Mouse (Mus musculus) limb, embryonic 11.5 days (tissue): ENCODE data around the gene Vps41. TPM values are rescaled to one million over a fixed set of nuclear protein-coding genes. Genes with fewer than 3 reads are reported as not detected.

Experiments used
- ATAC-seq: fragments of 200-750 bp; cut with Nextera tagmentation; 2 replicates; pipeline ENCODE4 v1.8.0; 2017; ENCODE audit warnings: low read depth; ENCODE audit not compliant: insufficient number of reproducible peaks, low FRiP score, low TSS enrichment
- DNase-seq: peaks from one replicate; pipeline ENCODE4 v3.0.0-alpha.2; 2015; ENCODE audit warnings: low spot score
- H3K27ac ChIP-seq: fragments of 300-500 bp; sonication (generic); replicated peaks from 2 replicates; pipeline ENCODE4 v1.5.1; 2014; ENCODE audit warnings: low read depth, mild to moderate bottlenecking, low read length
- H3K27me3 ChIP-seq: fragments of 300-500 bp; sonication (generic); 2 replicates; pipeline ENCODE4 v1.6.1; 2014; ENCODE audit warnings: mild to moderate bottlenecking, low read length, mixed read lengths; ENCODE audit not compliant: control insufficient read depth, insufficient read depth
- H3K36me3 ChIP-seq: fragments of 300-500 bp; sonication (generic); 2 replicates; pipeline ENCODE4 v1.6.1; 2014; ENCODE audit warnings: mild to moderate bottlenecking, low read length, moderate library complexity, mixed read lengths; ENCODE audit not compliant: control insufficient read depth, insufficient read depth
- H3K4me1 ChIP-seq: fragments of 300-500 bp; sonication (generic); 2 replicates; pipeline ENCODE4 v1.6.1; 2014; ENCODE audit warnings: low read length, mixed read lengths; ENCODE audit not compliant: control insufficient read depth, insufficient read depth
- H3K4me2 ChIP-seq: fragments of 300-500 bp; sonication (generic); 2 replicates; pipeline ENCODE4 v1.6.1; 2014; ENCODE audit warnings: low read depth, mild to moderate bottlenecking, moderate library complexity; ENCODE audit not compliant: severe bottlenecking
- H3K4me3 ChIP-seq: fragments of 300-500 bp; sonication (generic); 2 replicates; pipeline ENCODE4 v1.5.1; 2014; ENCODE audit warnings: low read depth, low read length
- H3K9ac ChIP-seq: fragments of 300-500 bp; sonication (generic); 2 replicates; pipeline ENCODE4 v1.6.1; 2014; ENCODE audit warnings: mild to moderate bottlenecking, low read length
- H3K9me3 ChIP-seq: fragments of 300-500 bp; sonication (generic); 2 replicates; pipeline ENCODE4 v1.6.1; 2016; ENCODE audit warnings: low read length; ENCODE audit not compliant: control insufficient read depth
- WGBS: fragments of 180-500 bp; shearing (Covaris S2); extraction: QIAGEN DNeasy Blood & Tissue Kit; methylation state at CpG from one replicate; pipeline ENCODE4 v1.1.7; 2014; 5-methylcytosine and 5-hydroxymethylcytosine counted together
- polyA plus RNA-seq: library from polyadenylated mRNA; unstranded; fragments of >200 nt; fragmentation: Nextera tagmentation; extraction: Ambion mirVana; gene quantifications from 2 replicates; pipeline ENCODE4 v1.2.1, GENCODE M21; 2014

Vps41 gene
- 70.0 and 70.4 TPM in 2 replicates for polyA plus RNA-seq

DNA sequence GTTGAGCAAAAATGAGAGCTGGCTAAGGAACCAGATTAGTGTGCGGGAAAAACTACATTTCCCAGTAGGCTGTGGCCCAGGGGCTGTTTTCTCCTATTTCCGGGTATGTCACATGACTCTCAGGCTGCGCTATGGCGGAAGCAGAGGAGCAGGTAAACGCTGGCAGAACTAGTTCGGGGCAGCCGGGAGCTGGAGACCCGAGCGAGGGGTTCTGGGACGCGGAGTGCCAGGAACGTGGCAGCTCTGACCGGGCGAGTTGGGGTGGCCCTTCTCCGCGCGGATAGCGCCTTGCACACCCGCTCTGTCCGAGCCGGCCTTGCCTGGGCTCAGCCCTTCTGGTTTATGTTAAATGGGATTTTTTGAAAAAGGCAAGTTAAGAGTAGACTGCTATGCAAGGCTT, at the start of gene Vps41:
Vps41 (plus strand) TSS at position 102 of the 400 bp plus-strand sequence.
- ATAC-seq, result peak; percentile 97
- Histone ChIP-seq H3K27me3 (no peaks in the 10 kb centered on the region), H3K4me2 (peak within 1 kb of the TSS; percentile 48), H3K27ac (no peak within 1 kb of the TSS), H3K9me3 (no peaks in the 10 kb centered on the region), H3K9ac (peak within 1 kb of the TSS; percentile 70), H3K4me1 (no peaks in the 10 kb centered on the region), H3K36me3 (no peaks in the 10 kb centered on the region), H3K4me3 (peak within 1 kb of the TSS; percentile 81)
- peak; percentile 79 for DNase-seq
- under 1% methylated on average over 21 of the region's 21 CpGs for WGBS

DNA sequence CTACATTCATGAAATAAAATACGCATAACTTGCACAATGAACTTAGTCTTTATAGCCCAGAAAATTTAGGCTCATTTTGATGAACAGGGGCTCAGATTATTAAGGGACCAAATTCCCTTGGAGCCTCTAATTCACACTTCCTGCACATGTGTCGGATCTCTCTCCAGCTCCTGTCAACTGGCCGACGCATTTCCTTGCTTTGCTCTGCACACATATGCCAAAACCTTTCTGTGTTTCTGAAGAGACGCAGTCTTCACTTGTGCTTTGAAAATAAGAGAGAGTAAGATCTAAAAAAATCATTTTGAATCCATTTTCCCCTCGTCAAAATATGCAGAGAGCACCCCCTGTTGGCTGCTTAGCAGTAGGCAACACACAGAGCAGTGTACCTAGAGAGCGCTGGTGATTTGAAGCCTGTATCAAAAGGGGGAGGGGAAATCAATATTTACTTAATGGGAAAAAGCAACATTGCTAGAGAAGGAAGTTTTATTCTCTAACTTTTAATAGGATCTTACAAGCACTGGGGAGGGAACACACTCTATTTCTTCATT, 18.5 kb upstream of the Vps41 start:
- Histone ChIP-seq H3K36me3 (no peaks in the 10 kb centered on the region), H3K27me3 (no peaks in the 10 kb centered on the region), H3K4me2 (no peak overlapping the region), H3K9ac (no peak overlapping the region), H3K4me1 (no peaks in the 10 kb centered on the region), H3K27ac (no peak overlapping the region), H3K4me3 (no peak overlapping the region), H3K9me3 (no peaks in the 10 kb centered on the region)
- ATAC-seq, result no peak
- WGBS, result 46% methylated on average over 7 of the region's 7 CpGs
- DNase-seq, result peak; percentile 58

DNA sequence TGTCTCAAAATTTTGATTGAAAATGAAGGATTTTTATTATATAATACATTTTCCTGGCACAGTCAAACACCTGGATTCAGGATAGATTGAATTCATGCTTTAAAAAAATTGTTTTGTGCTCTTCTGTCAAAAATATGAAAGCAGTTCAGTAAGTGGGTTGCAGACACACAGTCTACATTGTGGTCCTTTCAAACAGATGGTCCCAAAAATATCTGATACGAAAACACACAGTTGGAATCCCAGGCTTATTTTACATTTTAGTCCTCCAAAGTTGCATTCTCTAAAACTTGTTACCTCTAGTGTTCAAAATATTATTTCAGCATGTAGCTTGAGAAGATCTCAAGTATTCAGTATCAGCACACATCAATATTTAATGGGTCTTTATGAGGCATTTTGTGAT, 5.4 kb upstream of the Vps41 start:
- Histone ChIP-seq H3K27me3 (no peaks in the 10 kb centered on the region), H3K4me3 (no peak overlapping the region), H3K4me1 (no peaks in the 10 kb centered on the region), H3K27ac (no peak overlapping the region), H3K9me3 (no peaks in the 10 kb centered on the region), H3K9ac (no peak overlapping the region), H3K36me3 (no peaks in the 10 kb centered on the region), H3K4me2 (no peak overlapping the region)
- 88% methylated on average over 1 of the region's 1 CpGs for WGBS
- no peak for DNase-seq
- no peak for ATAC-seq

DNA sequence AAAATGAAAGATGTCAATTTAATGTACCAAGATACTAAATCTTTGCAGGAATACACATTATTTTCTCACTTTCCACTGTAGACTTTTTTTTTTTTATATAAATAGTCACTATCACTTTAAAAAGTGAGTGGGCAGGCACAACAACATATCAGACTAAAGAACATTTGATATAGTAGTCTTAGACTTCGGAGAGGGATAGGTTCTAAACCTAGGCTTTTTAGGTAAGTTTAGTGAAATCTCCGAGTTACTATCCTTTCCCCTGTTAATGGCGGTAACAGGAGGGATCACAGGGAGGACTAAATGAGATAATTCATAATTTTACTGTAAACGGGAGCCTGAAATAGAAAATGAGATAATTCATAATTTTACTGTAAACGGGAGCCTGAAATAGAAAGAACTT, 379 bp upstream of the Vps41 start:
- no peak overlapping the region for H3K4me2 ChIP-seq
- ATAC-seq (no peak), DNase-seq (no peak)
- H3K9me3 ChIP-seq, result no peaks in the 10 kb centered on the region
- H3K9ac ChIP-seq, result no peak overlapping the region
- H3K27ac ChIP-seq, result no peak overlapping the region
- H3K4me3 ChIP-seq, result no peak overlapping the region
- H3K27me3 ChIP-seq, result no peaks in the 10 kb centered on the region
- no peaks in the 10 kb centered on the region for H3K4me1 ChIP-seq
- no peaks in the 10 kb centered on the region for H3K36me3 ChIP-seq
- 47% methylated on average over 5 of the region's 5 CpGs for WGBS

DNA sequence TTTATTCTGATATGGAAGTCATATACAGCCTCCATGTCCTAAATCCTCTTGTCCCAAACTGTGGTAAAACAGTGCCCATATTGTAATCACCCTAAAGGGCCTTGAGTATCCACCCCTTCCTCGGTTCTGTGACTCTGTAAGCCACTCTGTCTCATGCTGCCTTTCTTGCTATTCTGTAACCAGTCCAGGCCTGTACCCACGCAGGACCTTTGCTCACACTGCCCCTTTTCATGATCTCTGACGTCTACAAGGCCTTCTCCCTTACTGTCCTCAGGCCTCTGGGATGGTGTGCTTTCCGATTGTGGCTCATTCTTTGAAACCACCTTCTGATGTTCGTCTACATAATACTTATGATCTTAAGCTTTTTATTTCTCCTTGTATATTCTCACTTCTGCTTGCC, 1.4 kb downstream of the Vps41 start:
- Histone ChIP-seq H3K27me3 (no peaks in the 10 kb centered on the region), H3K36me3 (no peaks in the 10 kb centered on the region), H3K9me3 (no peaks in the 10 kb centered on the region), H3K4me2 (no peak overlapping the region), H3K4me1 (no peaks in the 10 kb centered on the region), H3K27ac (no peak overlapping the region), H3K4me3 (no peak overlapping the region), H3K9ac (no peak overlapping the region)
- WGBS, result 82% methylated on average over 5 of the region's 5 CpGs
- ATAC-seq (no peak), DNase-seq (no peak)

DNA sequence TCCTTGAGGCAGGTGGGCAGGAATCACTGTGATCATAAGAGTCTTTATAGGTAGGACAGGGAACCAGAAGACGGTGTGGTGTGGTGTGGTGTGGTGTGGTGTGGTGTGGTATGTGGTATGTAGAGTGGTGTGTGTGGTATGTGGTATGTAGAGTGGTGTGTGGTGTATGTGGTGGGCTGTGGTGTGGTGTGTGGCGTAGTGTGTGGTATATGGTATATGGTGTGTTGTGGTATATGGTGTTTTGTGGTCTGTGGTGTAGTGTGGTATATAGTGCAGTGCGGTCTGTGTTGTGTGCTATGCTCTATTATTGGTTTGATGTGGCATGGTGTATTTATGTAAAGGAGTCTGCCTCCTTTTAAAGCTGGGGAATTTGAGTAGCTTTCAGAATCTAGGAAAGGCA, 13.6 kb downstream of the Vps41 start:
- H3K27ac ChIP-seq, result no peak overlapping the region
- ATAC-seq (no peak), DNase-seq (no peak)
- H3K4me1 ChIP-seq, result no peaks in the 10 kb centered on the region
- H3K27me3 ChIP-seq, result no peaks in the 10 kb centered on the region
- no peaks in the 10 kb centered on the region for H3K9me3 ChIP-seq
- no peak overlapping the region for H3K9ac ChIP-seq
- H3K4me2 ChIP-seq, result no peak overlapping the region
- WGBS, result 96% methylated on average over 3 of the region's 3 CpGs
- H3K4me3 ChIP-seq, result no peak overlapping the region
- H3K36me3 ChIP-seq, result no peaks in the 10 kb centered on the region

DNA sequence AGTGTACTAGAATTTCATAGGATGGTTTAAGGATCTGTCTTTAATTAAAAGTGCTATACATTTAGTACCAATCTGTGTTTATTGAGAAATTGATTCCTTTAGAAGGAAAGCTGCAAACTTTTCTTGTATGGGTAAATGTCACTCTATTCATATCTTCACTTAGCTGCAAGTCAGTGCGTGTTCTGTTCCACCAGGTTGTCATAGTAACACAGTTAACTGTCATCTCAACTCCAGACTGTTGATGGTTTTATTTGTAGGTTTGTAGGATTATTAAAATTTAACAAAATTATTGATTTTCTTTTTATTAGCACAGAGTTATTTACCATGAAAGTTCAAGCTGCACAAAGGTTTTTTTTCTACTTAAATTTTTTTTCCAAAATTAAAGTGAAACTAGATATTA, 19.5 kb downstream of the Vps41 start:
- Histone ChIP-seq H3K27me3 (no peaks in the 10 kb centered on the region), H3K4me3 (no peak overlapping the region), H3K36me3 (peaks cover 3% of the 10 kb centered on the region; the same call in 1 of the 2 replicates), H3K4me2 (no peak overlapping the region), H3K9me3 (no peaks in the 10 kb centered on the region), H3K4me1 (no peaks in the 10 kb centered on the region), H3K27ac (no peak overlapping the region), H3K9ac (no peak overlapping the region)
- DNase-seq (no peak), ATAC-seq (no peak)
- 91% methylated on average over 1 of the region's 1 CpGs for WGBS

DNA sequence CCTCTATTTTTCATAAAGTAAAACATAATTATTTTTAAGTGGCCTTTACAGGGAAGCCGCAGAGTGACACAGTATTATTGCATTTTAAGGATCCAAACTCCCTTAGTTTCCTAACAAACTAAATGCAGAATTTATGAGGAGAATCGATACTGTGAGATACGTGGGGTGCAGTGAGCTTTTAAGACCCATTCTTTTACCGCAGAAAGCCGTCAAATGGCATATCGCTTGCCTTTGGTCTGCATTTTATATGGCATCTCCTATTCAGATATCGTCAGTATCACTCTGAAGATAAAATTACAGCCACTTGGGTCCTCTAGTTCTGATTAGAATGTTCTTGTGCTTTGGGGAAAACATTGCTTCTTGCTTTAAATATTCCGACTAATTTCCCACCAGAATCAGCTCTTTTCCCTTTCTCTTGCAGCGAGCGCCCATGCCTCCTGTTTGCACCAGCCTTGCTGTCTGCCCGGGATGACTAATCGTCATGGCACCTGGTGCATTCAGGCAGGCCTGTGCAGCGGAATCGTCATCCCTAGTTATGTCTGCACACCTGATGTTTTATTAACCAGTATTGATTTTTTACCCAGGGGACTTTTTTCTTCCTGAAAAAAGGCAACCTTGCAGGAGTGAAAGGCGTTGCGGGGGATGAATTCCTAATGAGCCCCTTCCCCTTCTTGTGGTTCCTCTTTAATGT, 26.6 kb downstream of the Vps41 start:
- Histone ChIP-seq H3K9ac (no peak overlapping the region), H3K36me3 (peaks cover 3% of the 10 kb centered on the region; the same call in 1 of the 2 replicates), H3K9me3 (no peaks in the 10 kb centered on the region), H3K4me2 (no peak overlapping the region), H3K4me3 (no peak overlapping the region), H3K4me1 (no peaks in the 10 kb centered on the region), H3K27ac (no peak overlapping the region), H3K27me3 (no peaks in the 10 kb centered on the region)
- no peak for ATAC-seq
- 88% methylated on average over 16 of the region's 16 CpGs for WGBS
- DNase-seq, result no peak
